Mouse (Mus musculus): ENCODE results near the gene Prss29.
A peak's percentile ranks its signal among the peaks of the same experiment; 100 is the strongest.

The Prss29 gene

GRCm38 (mm10) chr17:25361291-25361690 is 42.8 kb downstream of the Prss29 start:
- DNase-seq = no peak

GRCm38 (mm10) chr17:25363726-25364125 is 45.3 kb downstream of the Prss29 start:
- peak; percentile 13 for DNase-seq

GRCm38 (mm10) chr17:25366005-25366404 is 47.6 kb downstream of the Prss29 start, which contains the start of gene Tpsb2:
TSS of gene Tpsb2 (plus strand) at chr17:25366305.
- DNase-seq = no peak

- no peak for DNase-seq
Observed at GRCm38 (mm10) chr17:25368973-25369372, 50.5 kb downstream of the Prss29 start, which contains the start of gene Tpsg1. TSS of gene Tpsg1 (plus strand) at chr17:25369273.

Data from cerebellum, adult 9-10 months (tissue).